Mouse (Mus musculus) erythroblast, adult 5-6 weeks (primary cell): ENCODE measurements around the gene Gm44502. TPM values are rescaled to one million over a fixed set of nuclear protein-coding genes. Genes with fewer than 3 reads are reported as not detected.

Source experiments
- ATAC-seq: replicated peaks from 2 replicates; pipeline ENCODE4 v1.8.0; 2016; ENCODE audit warnings: moderate number of reproducible peaks, mild to moderate bottlenecking, moderate TSS enrichment, inconsistent platforms; ENCODE audit not compliant: poor library complexity, low FRiP score, severe bottlenecking
- total RNA-seq, 2 experiments: library from RNA; stranded (forward) in 1 of 2; stranded (reverse) in 1 of 2; fragments of 150-400 nt in 1 of 2; fragments of 200-764, 138-1000 nt in 1 of 2; gene quantifications; 2 replicates each; pipeline versions ENCODE4 v1.2.3 to v1.2.4; 2015 to 2017; ENCODE audit warnings: low replicate concordance in 2 of 2

Gm44502 gene
- total RNA-seq (2015; ENCODE audit: low replicate concordance) (not detected in 2 replicates), total RNA-seq (2017; ENCODE audit: low replicate concordance) (0.14 TPM in 1 of 2 replicates, not detected in the other)

- peak; percentile 90 for ATAC-seq
Observed at GRCm38 (mm10) chr15:89429352-89430221, at the start of gene Gm44502, which contains the start of the genes C730034F03Rik and Chkb. Gene Gm44502, minus strand, starts transcription at chr15:89429696. Gene C730034F03Rik, plus strand, starts transcription at chr15:89429589. Gene Chkb, minus strand, starts transcription at chr15:89429908.

DNA sequence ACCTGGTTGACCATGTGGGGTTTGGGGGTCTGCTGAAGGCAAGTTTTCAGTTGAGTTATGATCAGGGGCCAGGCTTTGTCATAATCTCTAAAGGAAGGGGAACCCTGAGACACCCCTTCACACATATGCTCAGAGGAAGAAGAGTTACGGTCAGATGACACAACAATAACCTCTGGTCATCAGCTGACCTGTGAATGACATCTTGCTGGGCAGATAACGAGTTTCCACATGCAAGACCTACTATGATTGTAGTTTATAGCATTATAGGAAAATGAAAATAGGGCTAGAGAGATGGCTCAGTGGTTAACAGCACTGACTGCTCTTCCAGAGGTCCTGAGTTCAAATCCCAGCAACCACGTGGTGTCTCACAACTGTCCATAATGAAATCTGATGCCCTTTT, 49.1 kb upstream of the Gm44502 start:
- no peak for ATAC-seq

- ATAC-seq = no peak
Observed at GRCm38 (mm10) chr15:89477806-89478205, 48.3 kb upstream of the Gm44502 start.

DNA sequence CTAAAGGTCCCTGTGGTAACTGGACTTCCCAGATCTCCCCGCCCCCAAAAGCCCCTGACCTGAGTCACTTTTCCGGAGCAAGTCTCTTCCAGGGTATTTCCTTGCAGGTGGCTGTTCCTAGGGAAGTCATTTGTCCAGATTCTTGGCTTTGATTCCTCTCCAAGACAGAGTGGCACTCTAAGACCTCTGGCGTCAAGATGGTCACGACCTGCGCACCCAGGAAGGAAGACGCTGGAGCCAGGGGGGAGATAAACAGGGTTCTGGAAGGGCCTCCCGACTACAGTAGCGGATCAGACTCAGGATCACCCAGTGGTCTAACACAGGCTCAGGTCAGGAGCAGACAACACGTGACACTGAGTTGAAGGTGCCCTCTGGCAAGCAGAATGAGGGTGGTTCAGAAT, 47.6 kb upstream of the Gm44502 start, which contains the start of gene Arsa:
TSS of gene Arsa (minus strand) at position 335 of the 401 bp plus-strand sequence.
- ATAC-seq = no peak

DNA sequence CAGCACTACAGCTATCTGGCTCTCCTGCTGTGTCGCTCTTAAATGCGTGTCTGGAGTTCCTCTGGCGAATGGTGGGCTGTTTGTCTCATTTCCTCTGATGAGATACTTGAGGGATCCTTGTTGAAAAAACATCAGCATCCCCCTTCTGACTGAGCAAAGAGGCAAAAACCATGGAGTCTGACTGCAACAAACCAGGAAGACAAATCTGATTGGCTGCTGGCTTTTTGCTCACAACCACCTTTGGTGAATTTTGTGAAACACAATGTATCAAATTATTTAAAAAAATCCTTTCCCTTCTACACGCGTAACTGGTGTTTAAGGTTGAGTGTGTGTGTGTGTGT, 46.9 kb upstream of the Gm44502 start:
- ATAC-seq = no peak

DNA sequence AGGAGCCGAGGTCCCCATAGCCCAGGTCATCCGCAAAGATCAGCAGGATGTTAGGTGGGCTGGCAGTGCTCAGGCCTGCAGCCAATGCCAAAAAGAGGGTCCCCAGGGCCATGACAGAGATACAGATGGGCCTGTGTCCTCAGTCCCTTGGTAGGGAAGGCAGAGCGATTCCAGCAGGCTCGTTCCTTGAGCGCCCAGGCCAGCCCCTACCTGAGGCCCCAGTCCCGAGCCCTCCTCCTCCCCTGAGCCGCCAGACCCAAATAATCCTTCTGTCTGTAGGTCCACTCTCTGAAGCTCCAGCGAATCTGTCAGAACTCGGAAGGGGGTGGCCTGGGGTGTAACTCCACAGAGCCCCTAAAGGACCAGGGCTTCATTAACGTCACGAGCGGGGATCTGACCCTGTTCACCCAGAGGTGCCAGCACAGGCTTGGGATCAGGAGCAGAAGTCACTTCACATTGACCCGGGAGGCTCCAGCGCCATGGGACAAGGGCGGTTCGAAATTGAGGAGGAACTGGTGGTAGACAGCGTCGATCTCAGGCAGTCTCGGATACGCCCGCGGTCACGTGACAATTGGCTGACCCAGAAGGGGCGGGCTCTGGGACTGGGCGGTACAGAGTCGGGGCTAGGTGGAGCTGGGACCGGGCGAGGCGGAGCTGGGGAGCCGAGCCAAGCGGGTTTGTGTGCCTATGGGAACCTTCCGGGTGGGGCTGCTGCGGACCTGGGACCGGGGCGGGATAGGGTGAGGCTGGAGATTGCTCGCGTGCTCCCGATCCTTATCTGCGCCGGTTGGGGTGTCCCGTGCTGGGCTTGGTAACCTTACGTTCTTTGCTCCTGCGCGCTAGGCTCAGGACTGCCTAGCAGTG, 46.3 kb upstream of the Gm44502 start:
- peak; percentile 92 for ATAC-seq

GRCm38 (mm10) chr15:89475293-89475600, 45.8 kb upstream of the Gm44502 start:
- no peak for ATAC-seq

GRCm38 (mm10) chr15:89474596-89475292, 45.2 kb upstream of the Gm44502 start:
- no peak for ATAC-seq

GRCm38 (mm10) chr15:89473921-89474320, 44.4 kb upstream of the Gm44502 start:
- no peak for ATAC-seq

DNA sequence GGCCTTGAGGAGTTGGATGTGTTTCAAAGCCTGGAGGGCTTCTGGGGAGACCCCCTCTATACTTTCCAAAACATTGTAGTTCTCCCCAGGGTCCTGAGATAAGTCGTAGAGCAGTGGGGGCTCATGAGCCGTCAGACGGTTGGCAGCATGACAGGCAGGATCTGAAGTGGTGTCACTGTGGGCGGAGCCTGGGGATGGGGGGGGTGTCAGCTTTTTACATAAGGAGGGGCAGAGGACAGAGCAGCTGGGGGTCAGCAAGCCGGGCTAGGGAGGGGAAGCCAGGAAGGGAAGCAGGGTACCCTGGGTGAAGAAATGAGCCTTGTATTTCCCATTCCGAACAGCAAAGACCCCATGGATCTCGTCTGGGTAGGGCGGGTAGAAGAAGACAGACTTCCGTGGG, 43.9 kb upstream of the Gm44502 start:
- ATAC-seq = no peak

GRCm38 (mm10) chr15:89471476-89471875, 42.0 kb upstream of the Gm44502 start:
- no peak for ATAC-seq

DNA sequence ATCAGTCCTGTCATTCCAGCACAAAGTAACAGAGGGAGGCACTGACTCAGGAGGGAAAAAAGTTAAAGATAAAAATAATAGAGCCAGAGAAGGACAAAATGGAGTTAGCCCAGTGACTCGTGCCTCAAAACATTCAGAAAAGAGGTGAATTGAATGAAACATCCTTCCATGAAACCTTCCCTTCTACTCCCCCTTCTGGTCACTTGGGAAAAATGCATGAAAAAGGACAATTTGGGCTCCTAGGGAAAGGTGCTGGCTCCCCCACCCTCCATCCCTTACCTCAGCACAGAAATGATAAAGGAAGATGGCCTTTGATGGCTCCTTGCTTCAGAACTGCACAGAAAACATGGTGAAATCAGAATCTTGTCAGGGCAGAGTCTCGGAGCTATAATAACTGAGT, 39.1 kb upstream of the Gm44502 start:
- no peak for ATAC-seq

- ATAC-seq = no peak
Observed at GRCm38 (mm10) chr15:89465052-89465451, 35.6 kb upstream of the Gm44502 start.

DNA sequence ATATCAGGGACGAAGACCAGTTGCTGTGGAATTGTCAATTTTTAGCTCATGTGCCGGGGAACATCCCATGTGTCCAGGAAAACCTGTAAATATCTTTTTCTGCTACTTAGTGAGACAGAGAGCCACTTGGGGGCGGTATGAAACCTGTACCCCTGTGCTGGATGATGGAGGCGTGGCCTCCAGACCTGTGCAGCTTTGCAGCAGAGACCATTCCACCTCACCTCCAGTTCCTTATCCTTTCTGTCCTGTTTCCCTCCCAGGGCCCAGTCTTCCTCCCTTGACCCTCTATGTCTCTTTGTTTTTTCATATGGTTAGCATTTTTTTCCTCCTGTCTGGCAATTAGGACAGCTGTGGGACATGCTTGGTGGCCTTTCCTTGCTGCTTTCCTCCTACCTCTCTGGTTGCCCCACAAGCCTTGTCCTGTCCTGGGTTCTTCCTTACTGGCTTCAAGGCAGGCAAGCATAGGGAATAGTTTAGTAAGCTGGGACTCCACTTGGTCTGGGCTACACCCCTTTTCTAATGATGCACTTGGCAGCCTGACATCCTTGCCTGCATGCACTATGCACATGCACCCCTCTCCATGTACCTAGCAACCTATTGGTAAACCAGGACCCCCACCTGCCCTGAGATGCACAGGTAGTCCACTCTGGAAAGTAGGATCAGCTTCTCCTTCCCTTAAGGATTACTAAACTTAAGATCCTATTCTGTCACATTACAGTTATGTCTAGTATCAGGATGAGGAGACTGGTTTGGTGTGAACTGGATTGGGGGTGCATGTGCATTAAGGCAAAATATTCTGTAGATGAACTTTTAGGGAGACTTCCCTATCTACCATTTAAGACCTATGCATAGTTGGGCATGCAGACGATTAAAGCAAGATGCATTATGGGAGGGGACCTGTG, 34.1 kb upstream of the Gm44502 start:
- ATAC-seq = no peak

DNA sequence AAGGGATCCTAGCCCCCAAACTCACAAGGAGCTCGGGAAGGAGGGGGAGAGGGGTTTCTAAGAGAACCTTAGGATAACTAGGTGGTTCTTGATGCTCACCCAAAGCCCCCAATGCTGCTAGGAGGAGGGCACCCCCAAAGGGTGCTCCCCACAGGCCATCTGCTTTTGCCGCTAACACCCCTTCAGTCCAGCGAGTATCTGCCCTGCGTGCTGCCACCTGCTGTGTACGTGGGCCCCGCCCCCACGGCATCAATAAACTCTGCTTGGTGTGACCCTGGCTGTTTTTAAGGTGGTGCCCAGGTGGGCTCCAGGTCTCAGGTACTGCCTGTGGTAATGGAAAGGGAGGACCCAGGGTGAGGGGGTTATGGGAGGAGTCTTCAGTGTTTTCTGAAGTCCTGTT, 32.7 kb upstream of the Gm44502 start:
- ATAC-seq = no peak

DNA sequence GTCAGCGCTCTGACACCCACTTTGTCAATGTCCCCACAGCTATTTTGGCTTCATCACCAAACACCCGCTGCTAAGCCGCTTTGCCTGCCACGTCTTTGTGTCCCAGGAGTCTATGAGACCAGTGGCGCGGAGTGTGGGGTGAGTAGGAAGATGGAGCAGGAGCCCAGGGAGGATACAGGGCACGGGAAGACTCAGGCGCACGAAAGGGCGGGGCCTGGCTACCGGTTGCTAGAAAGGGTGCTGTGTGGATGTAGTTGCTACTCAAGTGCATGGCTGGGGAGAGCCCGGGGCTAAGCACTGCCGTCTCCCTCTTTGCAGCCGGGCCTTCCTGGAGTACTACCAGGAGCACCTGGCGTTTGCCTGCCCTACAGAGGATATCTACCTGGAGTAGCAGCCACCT, 31.8 kb upstream of the Gm44502 start:
- no peak for ATAC-seq

- no peak for ATAC-seq
Observed at GRCm38 (mm10) chr15:89460298-89460697, 30.8 kb upstream of the Gm44502 start.

GRCm38 (mm10) chr15:89459821-89460220, 30.3 kb upstream of the Gm44502 start:
- ATAC-seq = no peak

- ATAC-seq = no peak
Observed at GRCm38 (mm10) chr15:89458942-89459341, 29.4 kb upstream of the Gm44502 start.
